7 mouse cellular contexts compared by ENCODE assay signal in genomic region chr11:78019676-78020075, GRCm38 (mm10). TPM values are rescaled to one million over a fixed set of nuclear protein-coding genes. Genes with fewer than 3 reads are reported as not detected.
A peak's percentile ranks its signal among the peaks of the same experiment; 100 is the strongest.
DNase-seq lines count a peak whose midpoint lies in the region.

No protein-coding gene starts in this region.

- DNase-seq in CD8-positive naive resting alpha-beta T cell, adult 2 months (ENCODE audit: low read depth in 2 of 2, low spot score in 2 of 2) = peak; percentile 68 to 73
- DNase-seq in T-cell, adult 2 months (ENCODE audit: low spot score) = peak; percentile 58
- DNase-seq in cerebellum, postnatal 4 days (ENCODE audit: low spot score in 2 of 2) = peak; percentile 60 to 76
- DNase-seq in gastrocnemius, postnatal 14 days = peak; percentile 62
- DNase-seq in kidney, postnatal 36 days = peak; percentile 67 to 90
- DNase-seq in lung, postnatal 10 days = peak; percentile 81
- peak; percentile 43 for DNase-seq in retina, postnatal 7 days (ENCODE audit: low read depth, low spot score)

- intact Hi-C loops in gastrocnemius, postnatal 14 days (cut with DNase I; ENCODE audit: low total_unique reads) = no loop called here

RNA-seq across cellular contexts. Expression of gene Dhrs13, which starts 12.4 kb away (rescaled TPM):
- 1 to 10 TPM; 1.6 to 1.7 TPM for total RNA-seq in gastrocnemius, postnatal 14 days (2021)

RNA-seq across cellular contexts. Expression of gene Flot2, which starts 18.1 kb away (rescaled TPM):
- 10 to 100 TPM; 60.7 to 64.3 TPM for total RNA-seq in gastrocnemius, postnatal 14 days (2021)

RNA-seq across cellular contexts. Expression of gene Phf12, which starts 37.1 kb away (rescaled TPM):
- total RNA-seq in gastrocnemius, postnatal 14 days (2021) = 10 to 100 TPM; 18.3 to 19.1 TPM

Comparison
In these comparisons a context has a peak if more than half of its experiments do, and no peak if none do; other contexts are left out.
1. Peak in every context shown above with its lines: DNase-seq.